In genomic region chr4:123220637-123221036, GRCm38 (mm10) we compare ENCODE assay signal across 34 mouse cellular contexts. TPM values are rescaled to one million over a fixed set of nuclear protein-coding genes. Genes with fewer than 3 reads are reported as not detected.
DNase-seq lines count a peak whose midpoint lies in the region; ATAC-seq and TF ChIP-seq lines count a peak whose summit lies in the region.
"Had no signal": no experiment of that assay in that cellular context is flagged by ENCODE, and none has a peak within 500 bp of the region (broad histone marks: within the 10 kb centered on the region; RNA-seq: fewer than 3 reads in every experiment).

No protein-coding gene starts in this region.

- no peak overlapping the region for H3K9ac ChIP-seq in heart, postnatal 0 days (replicated peaks; ENCODE audit: low read depth, low read length)
- H3K9ac ChIP-seq: embryonic facial prominence, embryonic 15.5 days; forebrain, embryonic 13.5 days; hindbrain, embryonic 15.5 days; midbrain, embryonic 13.5 days; neural tube, embryonic 13.5 days had no signal

- H3K4me3 ChIP-seq in heart, postnatal 0 days (ENCODE audit: low read depth, low read length), result no peak overlapping the region
- H3K4me3 ChIP-seq in heart, embryonic 10.5 days, result no peak overlapping the region
- H3K4me3 ChIP-seq: embryonic facial prominence, embryonic 10.5 days; embryonic facial prominence, embryonic 15.5 days; forebrain, embryonic 13.5 days; hindbrain, embryonic 10.5 days; hindbrain, embryonic 15.5 days; midbrain, embryonic 13.5 days; neural tube, embryonic 13.5 days had no signal

- H3K4me2 ChIP-seq in heart, postnatal 0 days (ENCODE audit: low read depth, low read length), result no peak overlapping the region
- H3K4me2 ChIP-seq: embryonic facial prominence, embryonic 15.5 days; forebrain, embryonic 13.5 days; hindbrain, embryonic 15.5 days; midbrain, embryonic 13.5 days; neural tube, embryonic 13.5 days had no signal

- 0 out of 2 replicates have a peak overlapping the region, but pooled peaks have one; percentile 18 for H3K27ac ChIP-seq in heart, postnatal 0 days (ENCODE audit: low read depth)
- no peak overlapping the region for H3K27ac ChIP-seq in heart, embryonic 10.5 days
- H3K27ac ChIP-seq: embryonic facial prominence, embryonic 10.5 days; embryonic facial prominence, embryonic 15.5 days; forebrain, embryonic 13.5 days; hindbrain, embryonic 10.5 days; hindbrain, embryonic 15.5 days; macrophage; midbrain, embryonic 13.5 days; neural tube, embryonic 13.5 days; stomach, postnatal 0 days had no signal

- ATAC-seq in heart, postnatal 0 days (ENCODE audit: insufficient read depth, low read depth), result peak; percentile 59
- ATAC-seq: inflammation-experienced regulatory T-cells, adult 6 months had no signal

- no peaks in the 10 kb centered on the region for H3K27me3 ChIP-seq in heart, postnatal 0 days (ENCODE audit: control insufficient read depth, insufficient read depth, low read length)
- H3K27me3 ChIP-seq in heart, embryonic 10.5 days (ENCODE audit: insufficient read depth, poor library complexity, severe bottlenecking), result peaks cover 31% of the 10 kb centered on the region
- H3K27me3 ChIP-seq: embryonic facial prominence, embryonic 15.5 days; forebrain, embryonic 13.5 days; hindbrain, embryonic 15.5 days; midbrain, embryonic 13.5 days; neural tube, embryonic 13.5 days had no signal

- WGBS in heart, postnatal 0 days, result 56% methylated on average over 4 of the region's 4 CpGs
- 65% methylated on average over 4 of the region's 4 CpGs for WGBS in heart, embryonic 10.5 days

- TF ChIP-seq CTCF in heart, postnatal 0 days (IDR thresholded peaks at IDR 0.05; ENCODE audit: low read depth), result no peak

- H3K9me3 ChIP-seq in heart, postnatal 0 days (replicated peaks; ENCODE audit: control insufficient read depth, low read length), result no peaks in the 10 kb centered on the region
- H3K9me3 ChIP-seq in heart, embryonic 10.5 days, result no peaks in the 10 kb centered on the region
- H3K9me3 ChIP-seq: embryonic facial prominence, embryonic 10.5 days; embryonic facial prominence, embryonic 15.5 days; forebrain, embryonic 13.5 days; G1E; hindbrain, embryonic 10.5 days; hindbrain, embryonic 15.5 days; midbrain, embryonic 13.5 days; neural tube, embryonic 13.5 days had no signal

- no peak for DNase-seq in heart, postnatal 0 days (ENCODE audit: low spot score)
- DNase-seq in heart, embryonic 10.5 days (ENCODE audit: low spot score), result no peak
- DNase-seq in ovary, postnatal 36 days (ENCODE audit: low spot score), result peak; percentile 51
- DNase-seq in ovary, postnatal 10 days (ENCODE audit: low spot score), result no peak
- DNase-seq in adrenal gland, postnatal 14 days, result peak; percentile 73
- DNase-seq in spleen, postnatal 4 days (ENCODE audit: low spot score in 2 of 2), result no peak
- no peak for DNase-seq in layer of hippocampus, postnatal 10 days (ENCODE audit: low spot score in 2 of 2)
- DNase-seq: cerebellum, adult 2 months; cerebellum, postnatal 14 days; gastrocnemius, postnatal 14 days; kidney, adult 11 months; kidney, postnatal 14 days; layer of hippocampus, adult 9-11 months; liver; lung, adult 18-20 months; right cerebral cortex, adult 18-20 months; spleen, adult 18-20 months; thymus, adult 18-20 months; thymus, postnatal 25 days had no signal

- H3K36me3 ChIP-seq in heart, postnatal 0 days (replicated peaks; ENCODE audit: control insufficient read depth, insufficient read depth, low read length), result no peaks in the 10 kb centered on the region
- H3K36me3 ChIP-seq in heart, embryonic 10.5 days, result no peaks in the 10 kb centered on the region
- H3K36me3 ChIP-seq: embryonic facial prominence, embryonic 10.5 days; embryonic facial prominence, embryonic 15.5 days; G1E; hindbrain, embryonic 10.5 days; hindbrain, embryonic 15.5 days; midbrain, embryonic 13.5 days; neural tube, embryonic 13.5 days had no signal

- TF ChIP-seq EP300 in heart, postnatal 0 days (IDR thresholded peaks at IDR 0.05; ENCODE audit: low read depth), result no peak

- peaks cover 9% of the 10 kb centered on the region; the same call in 1 of the 2 replicates for H3K4me1 ChIP-seq in heart, postnatal 0 days (ENCODE audit: control insufficient read depth, insufficient read depth)
- H3K4me1 ChIP-seq in heart, embryonic 10.5 days, result peaks cover 15% of the 10 kb centered on the region
- H3K4me1 ChIP-seq: embryonic facial prominence, embryonic 15.5 days; forebrain, embryonic 13.5 days; hindbrain, embryonic 15.5 days had no signal

RNA-seq across cellular contexts. Expression of gene Heyl, which starts 12.7 kb away (rescaled TPM):
- total RNA-seq in heart, postnatal 0 days (2014; rRNA removed; ENCODE audit: low replicate concordance), result 9.0 and 12.3 TPM in 2 replicates
- 8.9 and 9.0 TPM in 2 replicates for polyA plus RNA-seq in heart, postnatal 0 days (2015; fragmentation: Nextera tagmentation; extraction: Ambion mirVana)
- 3.2 and 3.9 TPM in 2 replicates for polyA plus RNA-seq in heart, embryonic 10.5 days (2016; fragmentation: Nextera tagmentation; extraction: Ambion mirVana)
- 14.1 and 17.8 TPM in 2 replicates for total RNA-seq in adrenal gland, postnatal 14 days (2021)
- total RNA-seq in layer of hippocampus, postnatal 10 days (2021), result 1 to 10 TPM; 7.3 to 8.5 TPM
- total RNA-seq: granulocyte monocyte progenitor cell, adult 5-6 weeks had no signal
- polyA plus RNA-seq: G1E, macrophage had no signal

RNA-seq across cellular contexts. Expression of gene Nt5c1a, which starts 19.3 kb away (rescaled TPM):
- total RNA-seq in heart, postnatal 0 days (2014; rRNA removed; ENCODE audit: low replicate concordance), result 3.4 and 14.6 TPM in 2 replicates
- 1.7 and 2.4 TPM in 2 replicates for polyA plus RNA-seq in heart, postnatal 0 days (2015; fragmentation: Nextera tagmentation; extraction: Ambion mirVana)
- polyA plus RNA-seq in heart, embryonic 10.5 days (2016; fragmentation: Nextera tagmentation; extraction: Ambion mirVana), result 0.31 and 0.46 TPM in 2 replicates
- total RNA-seq in adrenal gland, postnatal 14 days (2021), result 23.8 and 25.4 TPM in 2 replicates
- total RNA-seq in layer of hippocampus, postnatal 10 days (2021), result 1 to 10 TPM; 6.9 to 7.4 TPM
- total RNA-seq: G1E; granulocyte monocyte progenitor cell, adult 5-6 weeks; megakaryocyte-erythroid progenitor cell, adult 5-6 weeks had no signal
- polyA plus RNA-seq: embryonic facial prominence, embryonic 10.5 days; embryonic facial prominence, embryonic 15.5 days; forebrain, embryonic 13.5 days; G1E; hindbrain, embryonic 10.5 days; inflammation-experienced regulatory T-cells, adult 6 months; kidney, embryonic 14.5 days; limb, embryonic 11.5 days; macrophage; midbrain, embryonic 13.5 days; neural tube, embryonic 13.5 days; stomach, postnatal 0 days had no signal

RNA-seq across cellular contexts. Expression of gene Hpcal4, which starts 37.6 kb away (rescaled TPM):
- 0.57 and 1.5 TPM in 2 replicates for total RNA-seq in heart, postnatal 0 days (2014; rRNA removed; ENCODE audit: low replicate concordance)
- 0.40 and 0.41 TPM in 2 replicates for polyA plus RNA-seq in heart, postnatal 0 days (2015; fragmentation: Nextera tagmentation; extraction: Ambion mirVana)
- 0.41 and 1.3 TPM in 2 replicates for polyA plus RNA-seq in heart, embryonic 10.5 days (2016; fragmentation: Nextera tagmentation; extraction: Ambion mirVana)
- 5.4 and 6.3 TPM in 2 replicates for total RNA-seq in adrenal gland, postnatal 14 days (2021)
- 100 to 1,000 TPM; 222 to 231 TPM for total RNA-seq in layer of hippocampus, postnatal 10 days (2021)
- total RNA-seq: G1E; granulocyte monocyte progenitor cell, adult 5-6 weeks; megakaryocyte-erythroid progenitor cell, adult 5-6 weeks had no signal
- polyA plus RNA-seq: G1E; inflammation-experienced regulatory T-cells, adult 6 months; macrophage had no signal

RNA-seq across cellular contexts. Expression of gene Pabpc4, which starts 41.5 kb away (rescaled TPM):
- total RNA-seq in heart, postnatal 0 days (2014; rRNA removed; ENCODE audit: low replicate concordance), result 350 and 355 TPM in 2 replicates
- 54.6 and 55.3 TPM in 2 replicates for polyA plus RNA-seq in heart, postnatal 0 days (2015; fragmentation: Nextera tagmentation; extraction: Ambion mirVana)
- polyA plus RNA-seq in heart, embryonic 10.5 days (2016; fragmentation: Nextera tagmentation; extraction: Ambion mirVana), result 70.4 and 73.3 TPM in 2 replicates
- 98.4 and 98.6 TPM in 2 replicates for total RNA-seq in adrenal gland, postnatal 14 days (2021)
- total RNA-seq in layer of hippocampus, postnatal 10 days (2021), result 10 to 100 TPM; 47.0 to 49.9 TPM

Comparison
In these comparisons a context has a peak if more than half of its experiments do, and no peak if none do; other contexts are left out.
1. DNase-seq: peak in ovary, postnatal 36 days (single experiment) and adrenal gland, postnatal 14 days (single experiment); none in heart, postnatal 0 days (single experiment), heart, embryonic 10.5 days (single experiment), ovary, postnatal 10 days (single experiment), spleen, postnatal 4 days (0 of 2) and layer of hippocampus, postnatal 10 days (0 of 2).
2. RNA of gene Hpcal4, which starts 37.6 kb away (total RNA-seq): 222 to 231 TPM in layer of hippocampus, postnatal 10 days; 5.4 to 6.3 TPM in adrenal gland, postnatal 14 days and 0.57 to 1.5 TPM in heart, postnatal 0 days; every median in the first group is over 10 times any median in the second.